Mouse (Mus musculus): ENCODE measurements at regions not wholly inside any gene's neighbourhood (a gene's known extent, or its start where the extent isn't known, plus 50 kb on each side); places are given as distances from the start of the nearest gene placed in this dataset.
A peak's percentile ranks its signal among the peaks of the same experiment; 100 is the strongest.

DNA sequence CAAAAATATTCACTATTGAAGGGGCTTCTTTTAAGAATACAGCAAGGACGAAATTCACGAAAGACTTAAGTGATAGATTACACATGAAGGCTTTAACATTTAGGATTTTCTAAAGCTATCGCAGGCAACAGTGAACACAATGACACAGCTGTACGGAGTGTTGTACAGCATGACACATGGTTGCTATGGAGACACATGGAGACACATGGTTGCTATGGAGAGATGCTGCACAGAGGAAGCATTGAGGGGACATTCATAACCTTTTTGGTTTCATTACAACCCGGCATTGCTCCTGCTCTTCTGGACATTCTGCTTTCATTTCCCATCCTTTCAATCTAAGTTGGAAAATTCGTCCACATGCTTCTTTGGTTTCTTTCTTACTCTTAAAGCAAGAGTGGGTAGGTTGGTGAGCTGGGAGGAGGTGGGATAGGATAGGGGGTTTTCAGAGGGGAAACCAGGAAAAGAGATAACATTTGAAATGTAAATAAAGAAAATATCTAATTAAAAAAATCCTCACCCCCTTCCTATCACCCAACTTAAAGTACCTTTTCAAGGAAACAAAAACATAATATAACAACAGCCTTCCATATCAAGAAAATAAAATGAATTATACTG, 307.2 kb downstream of the Crisp4 start:
- DNase-seq (ENCODE audit: low spot score in 2 of 2), result peak; percentile 4 to 7

DNA sequence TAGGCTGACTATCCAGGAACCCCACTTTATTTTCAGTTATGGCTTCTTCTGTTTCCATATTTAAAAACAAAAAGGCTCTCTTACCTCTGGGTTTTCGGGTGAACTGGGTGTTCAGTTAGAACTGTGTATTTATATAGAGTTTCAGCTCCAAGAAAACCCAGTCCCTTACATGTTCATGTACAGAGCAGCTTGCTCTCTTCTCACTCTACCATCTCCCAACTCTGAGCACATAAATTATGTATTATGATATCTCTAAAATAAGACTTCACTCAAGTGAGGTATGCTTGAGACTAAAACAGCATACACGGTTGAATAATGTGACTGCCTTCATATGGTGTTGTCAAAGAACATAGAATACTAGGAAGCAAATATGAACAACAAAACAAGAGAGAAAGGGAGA, 319.8 kb downstream of the Crisp4 start:
- no peak for DNase-seq (ENCODE audit: low spot score in 2 of 2)

Measured in layer of hippocampus, postnatal 14 days (tissue).